Mouse (Mus musculus): ENCODE results near the gene Tfip11.

- TF ChIP-seq POLR2A (IDR thresholded peaks at IDR 0.05; ENCODE audit: insufficient read depth, low read depth, low read length) (no peak), CTCF (IDR thresholded peaks at IDR 0.05; ENCODE audit: insufficient read depth, low read depth, low read length) (no peak)
Observed at GRCm38 (mm10) chr5:112384805-112385472, 58.8 kb downstream of the Tfip11 start.
